Mouse (Mus musculus) lung, postnatal 0 days (tissue): Measurements from ENCODE around the gene Clstn2.

ENCODE experiments used
- CTCF ChIP-seq: IDR thresholded peaks from 2 replicates; pipeline ENCODE4 v1.5.1; 2016; ENCODE audit warnings: antibody characterized with exemption, mild to moderate bottlenecking
- EP300 ChIP-seq: IDR thresholded peaks from 2 replicates; pipeline ENCODE4 v1.6.1; 2016; ENCODE audit warnings: antibody characterized with exemption, mild to moderate bottlenecking, control low read depth

DNA sequence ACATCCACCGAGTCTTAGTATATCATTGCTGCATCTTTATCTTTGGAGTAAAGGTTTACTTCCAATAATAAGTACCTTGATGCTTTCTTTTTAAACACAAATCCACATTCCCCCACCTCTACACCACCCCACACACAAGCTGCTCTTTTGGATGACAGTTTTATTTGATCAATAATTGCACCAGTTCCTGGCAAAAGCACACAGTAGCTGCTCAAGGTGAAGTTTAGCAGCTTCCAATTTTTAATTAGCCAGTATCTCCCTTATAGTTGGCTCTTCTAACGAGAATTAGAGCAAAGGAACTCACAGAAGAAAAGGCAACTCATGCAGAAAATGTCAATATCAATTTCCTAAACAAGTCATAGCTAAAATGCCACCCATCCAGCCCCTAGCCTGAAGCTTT, 334.0 kb downstream of the Clstn2 start:
- TF ChIP-seq CTCF, result no peak
- TF ChIP-seq EP300, result no peak
